13 mouse cellular contexts compared by ENCODE assay signal in the genomic region with DNA sequence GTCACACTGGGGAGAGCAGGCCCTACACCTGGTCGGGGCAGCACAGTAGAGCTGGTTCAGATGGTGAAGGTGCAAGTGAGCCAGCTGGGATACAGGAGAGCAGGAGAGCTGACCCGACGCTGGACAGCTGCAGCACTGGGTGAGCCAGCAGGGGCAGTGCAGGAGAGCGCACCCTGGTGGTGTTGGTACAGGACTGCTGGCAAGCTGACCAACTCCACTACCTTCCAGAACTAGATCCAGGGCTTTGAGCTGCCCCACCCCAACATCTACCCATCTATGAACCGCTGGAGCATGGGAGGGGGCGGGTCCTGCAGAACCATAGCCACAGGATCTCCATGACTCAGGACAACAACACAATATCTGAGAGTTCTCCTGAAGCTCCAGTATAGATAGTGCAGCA. TPM values are rescaled to one million over a fixed set of nuclear protein-coding genes. Genes with fewer than 3 reads are reported as not detected.
DNase-seq lines count a peak whose midpoint lies in the region; ATAC-seq and TF ChIP-seq lines count a peak whose summit lies in the region.
"Had no signal": no experiment of that assay in that cellular context is flagged by ENCODE, and none has a peak within 500 bp of the region (broad histone marks: within the 10 kb centered on the region; RNA-seq: fewer than 3 reads in every experiment).

No protein-coding gene starts in this region.

- H3K27ac ChIP-seq in intestine, postnatal 0 days (ENCODE audit: low read depth, low read length): no peak overlapping the region
- H3K27ac ChIP-seq in intestine, embryonic 16.5 days (ENCODE audit: low read length): no peak overlapping the region
- H3K27ac ChIP-seq in testis, adult 2 months (ENCODE audit: control insufficient read depth, insufficient read depth, low read depth, low read length): no peak overlapping the region
- H3K27ac ChIP-seq in hindbrain, embryonic 11.5 days (ENCODE audit: low read depth, low read length): no peak overlapping the region
- H3K27ac ChIP-seq: embryonic facial prominence, embryonic 13.5 days; midbrain, embryonic 10.5 days; neural tube, embryonic 13.5 days had no signal

- DNase-seq in testis, postnatal 14 days (ENCODE audit: low spot score): no peak
- DNase-seq in adrenal gland, postnatal 14 days: peak; percentile 32
- peak; percentile 43 for DNase-seq in testis, postnatal 10 days (ENCODE audit: low spot score)
- DNase-seq in hindbrain, embryonic 11.5 days (ENCODE audit: low spot score): no peak

- 52% methylated on average over 6 of the region's 6 CpGs for WGBS in intestine, postnatal 0 days
- WGBS in intestine, embryonic 16.5 days: 55% methylated on average over 6 of the region's 6 CpGs
- 58% methylated on average over 6 of the region's 6 CpGs for WGBS in hindbrain, embryonic 11.5 days

- no peak for ATAC-seq in intestine, postnatal 0 days
- no peak for ATAC-seq in intestine, embryonic 16.5 days
- no peak for ATAC-seq in hindbrain, embryonic 11.5 days (ENCODE audit: low FRiP score)

- H3K9ac ChIP-seq in intestine, postnatal 0 days (ENCODE audit: low read depth, low read length): no peak overlapping the region
- no peak overlapping the region for H3K9ac ChIP-seq in intestine, embryonic 16.5 days (ENCODE audit: low read depth, low read length)
- H3K9ac ChIP-seq in hindbrain, embryonic 11.5 days (ENCODE audit: low read depth, low read length): no peak overlapping the region
- H3K9ac ChIP-seq: embryonic facial prominence, embryonic 13.5 days; neural tube, embryonic 13.5 days had no signal

- no peak overlapping the region for H3K4me2 ChIP-seq in intestine, postnatal 0 days (replicated peaks; ENCODE audit: low read depth)
- no peak overlapping the region for H3K4me2 ChIP-seq in intestine, embryonic 16.5 days (ENCODE audit: low read depth, low read length)
- H3K4me2 ChIP-seq in hindbrain, embryonic 11.5 days (replicated peaks; ENCODE audit: low read depth, low read length): no peak overlapping the region
- H3K4me2 ChIP-seq: embryonic facial prominence, embryonic 13.5 days; neural tube, embryonic 13.5 days had no signal

- TF ChIP-seq POLR2A in testis, adult 2 months (IDR thresholded peaks at IDR 0.05; ENCODE audit: control insufficient read depth, low read depth, low read length): no peak

- H3K27me3 ChIP-seq in intestine, postnatal 0 days (replicated peaks; ENCODE audit: control insufficient read depth, insufficient read depth, low read length): no peaks in the 10 kb centered on the region
- H3K27me3 ChIP-seq in intestine, embryonic 16.5 days (replicated peaks; ENCODE audit: control insufficient read depth, insufficient read depth, low read length): no peaks in the 10 kb centered on the region
- no peaks in the 10 kb centered on the region for H3K27me3 ChIP-seq in testis, adult 2 months (ENCODE audit: control insufficient read depth, insufficient read depth, low read length)
- H3K27me3 ChIP-seq in hindbrain, embryonic 11.5 days (ENCODE audit: control insufficient read depth, insufficient read depth, low read length): no peaks in the 10 kb centered on the region
- H3K27me3 ChIP-seq: embryonic facial prominence, embryonic 13.5 days; neural tube, embryonic 13.5 days had no signal

- no peaks in the 10 kb centered on the region for H3K36me3 ChIP-seq in intestine, postnatal 0 days (ENCODE audit: control insufficient read depth, insufficient read depth)
- no peaks in the 10 kb centered on the region for H3K36me3 ChIP-seq in intestine, embryonic 16.5 days (ENCODE audit: control insufficient read depth, insufficient read depth, low read length)
- H3K36me3 ChIP-seq in testis, adult 2 months (ENCODE audit: control insufficient read depth, insufficient read depth, low read length): no peaks in the 10 kb centered on the region
- no peaks in the 10 kb centered on the region for H3K36me3 ChIP-seq in hindbrain, embryonic 11.5 days (ENCODE audit: control insufficient read depth, insufficient read depth, low read length)
- H3K36me3 ChIP-seq: embryonic facial prominence, embryonic 13.5 days; midbrain, embryonic 10.5 days; neural tube, embryonic 13.5 days had no signal

- TF ChIP-seq CTCF in intestine, postnatal 0 days (IDR thresholded peaks at IDR 0.05; ENCODE audit: low read depth): peak; percentile 39
- TF ChIP-seq CTCF in testis, adult 2 months (IDR thresholded peaks at IDR 0.05; ENCODE audit: control insufficient read depth, insufficient read depth, insufficient replicate concordance, low read depth, low read length): peak; percentile 52; the same call in 1 of the 2 replicates

- no peaks in the 10 kb centered on the region for H3K9me3 ChIP-seq in intestine, postnatal 0 days (ENCODE audit: control insufficient read depth)
- H3K9me3 ChIP-seq in intestine, embryonic 16.5 days (ENCODE audit: control insufficient read depth, low read length): no peaks in the 10 kb centered on the region
- no peaks in the 10 kb centered on the region for H3K9me3 ChIP-seq in hindbrain, embryonic 11.5 days (ENCODE audit: control insufficient read depth, low read length)
- H3K9me3 ChIP-seq: embryonic facial prominence, embryonic 13.5 days; midbrain, embryonic 10.5 days; neural tube, embryonic 13.5 days had no signal

- no peak overlapping the region for H3K4me3 ChIP-seq in intestine, postnatal 0 days (ENCODE audit: low read depth, low read length)
- H3K4me3 ChIP-seq in intestine, embryonic 16.5 days (ENCODE audit: low read length): no peak overlapping the region
- H3K4me3 ChIP-seq in testis, adult 2 months (ENCODE audit: control insufficient read depth, low read depth, low read length): no peak overlapping the region
- no peak overlapping the region for H3K4me3 ChIP-seq in hindbrain, embryonic 11.5 days (ENCODE audit: low read depth, low read length)
- H3K4me3 ChIP-seq: embryonic facial prominence, embryonic 13.5 days; midbrain, embryonic 10.5 days; neural tube, embryonic 13.5 days had no signal

- H3K4me1 ChIP-seq in intestine, postnatal 0 days (replicated peaks; ENCODE audit: control insufficient read depth, insufficient read depth, low read length): no peaks in the 10 kb centered on the region
- H3K4me1 ChIP-seq in intestine, embryonic 16.5 days (ENCODE audit: control insufficient read depth, insufficient read depth, low read length): no peaks in the 10 kb centered on the region
- H3K4me1 ChIP-seq in testis, adult 2 months (ENCODE audit: control insufficient read depth, insufficient read depth, low read length): no peaks in the 10 kb centered on the region
- no peaks in the 10 kb centered on the region for H3K4me1 ChIP-seq in hindbrain, embryonic 11.5 days (replicated peaks; ENCODE audit: control insufficient read depth, insufficient read depth, low read length)
- H3K4me1 ChIP-seq: embryonic facial prominence, embryonic 13.5 days; midbrain, embryonic 10.5 days; neural tube, embryonic 13.5 days had no signal

RNA-seq across cellular contexts. Expression of a gene that starts 12.5 kb away (rescaled TPM):
- polyA plus RNA-seq in intestine, postnatal 0 days (2015; fragmentation: Nextera tagmentation; extraction: Ambion mirVana): not detected in 2 replicates
- not detected in 2 replicates for polyA plus RNA-seq in intestine, embryonic 16.5 days (2015; fragmentation: Nextera tagmentation; extraction: Ambion mirVana)
- polyA plus RNA-seq in testis, adult 2 months (2012; rRNA removed): 49.9 and 57.5 TPM in 2 replicates
- total RNA-seq in adrenal gland, postnatal 14 days (2021): not detected in 2 replicates
- polyA plus RNA-seq in hindbrain, embryonic 11.5 days (2014; fragmentation: Nextera tagmentation; extraction: Ambion mirVana): not detected in 2 replicates
- total RNA-seq: layer of hippocampus, adult 18-20 months had no signal
- polyA plus RNA-seq: embryonic facial prominence, embryonic 13.5 days; heart, embryonic 14.5 days; limb, embryonic 14.5 days; midbrain, embryonic 10.5 days; neural tube, embryonic 13.5 days had no signal

RNA-seq across cellular contexts. Expression of a gene that starts 24.3 kb away (rescaled TPM):
- polyA plus RNA-seq in intestine, postnatal 0 days (2015; fragmentation: Nextera tagmentation; extraction: Ambion mirVana): not detected in 2 replicates
- polyA plus RNA-seq in intestine, embryonic 16.5 days (2015; fragmentation: Nextera tagmentation; extraction: Ambion mirVana): not detected in 2 replicates
- not detected in 2 replicates for polyA plus RNA-seq in testis, adult 2 months (2012; rRNA removed)
- not detected in 2 replicates for total RNA-seq in adrenal gland, postnatal 14 days (2021)
- not detected in 2 replicates for polyA plus RNA-seq in hindbrain, embryonic 11.5 days (2014; fragmentation: Nextera tagmentation; extraction: Ambion mirVana)
- total RNA-seq: layer of hippocampus, adult 18-20 months had no signal
- polyA plus RNA-seq: embryonic facial prominence, embryonic 13.5 days; heart, embryonic 14.5 days; midbrain, embryonic 10.5 days; neural tube, embryonic 13.5 days had no signal

RNA-seq across cellular contexts. Expression of a gene that starts 27.6 kb away (rescaled TPM):
- polyA plus RNA-seq in intestine, postnatal 0 days (2015; fragmentation: Nextera tagmentation; extraction: Ambion mirVana): not detected in 2 replicates
- polyA plus RNA-seq in intestine, embryonic 16.5 days (2015; fragmentation: Nextera tagmentation; extraction: Ambion mirVana): not detected in 2 replicates
- not detected in 2 replicates for polyA plus RNA-seq in testis, adult 2 months (2012; rRNA removed)
- total RNA-seq in adrenal gland, postnatal 14 days (2021): not detected in 2 replicates
- polyA plus RNA-seq in hindbrain, embryonic 11.5 days (2014; fragmentation: Nextera tagmentation; extraction: Ambion mirVana): not detected in 2 replicates
- total RNA-seq: layer of hippocampus, adult 18-20 months had no signal
- polyA plus RNA-seq: embryonic facial prominence, embryonic 13.5 days; heart, embryonic 14.5 days; midbrain, embryonic 10.5 days; neural tube, embryonic 13.5 days had no signal

RNA-seq across cellular contexts. Expression of a gene that starts 47.5 kb away (rescaled TPM):
- polyA plus RNA-seq in intestine, postnatal 0 days (2015; fragmentation: Nextera tagmentation; extraction: Ambion mirVana): not detected in 2 replicates
- polyA plus RNA-seq in intestine, embryonic 16.5 days (2015; fragmentation: Nextera tagmentation; extraction: Ambion mirVana): not detected in 2 replicates
- not detected in 2 replicates for polyA plus RNA-seq in testis, adult 2 months (2012; rRNA removed)
- total RNA-seq in adrenal gland, postnatal 14 days (2021): not detected in 2 replicates
- polyA plus RNA-seq in hindbrain, embryonic 11.5 days (2014; fragmentation: Nextera tagmentation; extraction: Ambion mirVana): not detected in 2 replicates
- total RNA-seq: layer of hippocampus, adult 18-20 months had no signal
- polyA plus RNA-seq: heart, embryonic 14.5 days; limb, embryonic 14.5 days; midbrain, embryonic 10.5 days; neural tube, embryonic 13.5 days had no signal

RNA-seq across cellular contexts. Expression of a gene that starts 54.5 kb away (rescaled TPM):
- polyA plus RNA-seq in intestine, postnatal 0 days (2015; fragmentation: Nextera tagmentation; extraction: Ambion mirVana): not detected in 2 replicates
- not detected in 2 replicates for polyA plus RNA-seq in intestine, embryonic 16.5 days (2015; fragmentation: Nextera tagmentation; extraction: Ambion mirVana)
- polyA plus RNA-seq in testis, adult 2 months (2012; rRNA removed): not detected in 2 replicates
- not detected in 2 replicates for total RNA-seq in adrenal gland, postnatal 14 days (2021)
- not detected in 2 replicates for polyA plus RNA-seq in hindbrain, embryonic 11.5 days (2014; fragmentation: Nextera tagmentation; extraction: Ambion mirVana)
- total RNA-seq: layer of hippocampus, adult 18-20 months had no signal
- polyA plus RNA-seq: embryonic facial prominence, embryonic 13.5 days; heart, embryonic 14.5 days; midbrain, embryonic 10.5 days; neural tube, embryonic 13.5 days had no signal

Comparison
In these comparisons a context has a peak if more than half of its experiments do, and no peak if none do; other contexts are left out.
1. DNase-seq: peak in adrenal gland, postnatal 14 days (single experiment) and testis, postnatal 10 days (single experiment); none in testis, postnatal 14 days (single experiment) and hindbrain, embryonic 11.5 days (single experiment).
2. RNA of a gene that starts 12.5 kb away (polyA plus RNA-seq): 49.9 to 57.5 TPM in testis, adult 2 months; not detected in intestine, postnatal 0 days, not detected in intestine, embryonic 16.5 days and not detected in hindbrain, embryonic 11.5 days; every median in the first group is over 10 times any median in the second.